Mouse (Mus musculus) CD4-positive helper T cell, adult 2 months (primary cell): ENCODE results near the gene Ikzf3.

Experiments used
- DNase-seq: peaks from one replicate; pipeline ENCODE4 v3.0.0-alpha.2; 2012; ENCODE audit warnings: low read depth, missing footprints, low spot score

The Ikzf3 gene

DNA sequence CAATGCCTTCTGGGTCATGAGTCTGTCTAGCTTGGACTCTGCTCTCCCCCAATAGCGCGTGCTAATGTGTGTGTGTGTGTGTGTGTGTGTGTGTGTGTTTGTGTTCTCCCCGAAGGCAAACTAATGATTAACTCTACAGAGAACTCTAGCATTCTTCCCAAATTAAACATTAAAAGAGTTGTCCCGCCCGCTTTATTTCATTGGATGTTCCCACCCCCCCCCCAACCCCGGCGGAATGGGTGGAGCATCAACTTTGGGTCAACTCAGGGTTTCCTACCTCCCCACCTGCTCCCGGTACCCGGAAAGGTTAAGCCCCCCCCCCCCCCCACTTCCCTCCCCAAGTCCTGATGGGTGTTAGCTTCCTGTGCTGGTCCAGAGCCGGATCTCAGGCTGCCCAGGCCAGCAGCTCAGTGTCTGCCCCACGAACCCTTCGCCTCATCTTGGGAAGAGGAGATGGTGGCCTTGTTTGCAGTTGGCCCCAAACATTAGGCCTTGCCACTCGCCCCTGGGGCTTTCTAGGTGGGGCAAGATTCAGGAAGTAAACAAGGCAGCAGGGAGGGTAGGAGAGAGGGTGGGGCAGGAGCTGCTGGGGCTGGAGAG, 97.5 kb downstream of the Ikzf3 start:
- DNase-seq, result no peak

DNA sequence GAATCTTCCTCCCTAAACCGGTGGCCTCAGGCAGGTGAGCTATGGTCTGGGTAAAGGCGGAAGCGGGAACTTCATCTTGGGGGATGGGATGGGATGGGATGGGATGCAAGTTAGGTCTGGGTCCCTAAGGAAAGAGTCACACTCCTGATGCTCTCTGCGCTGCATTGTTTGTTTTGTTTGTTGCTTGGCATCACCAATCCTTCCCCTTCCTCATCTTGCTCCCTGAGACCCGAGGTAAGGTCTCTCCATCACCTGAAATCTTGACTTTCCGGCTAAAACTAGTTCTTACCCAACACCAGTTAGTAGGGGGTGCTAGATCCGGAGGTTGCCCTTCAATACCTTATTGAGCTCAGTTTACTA, 98.4 kb downstream of the Ikzf3 start:
- no peak for DNase-seq

DNA sequence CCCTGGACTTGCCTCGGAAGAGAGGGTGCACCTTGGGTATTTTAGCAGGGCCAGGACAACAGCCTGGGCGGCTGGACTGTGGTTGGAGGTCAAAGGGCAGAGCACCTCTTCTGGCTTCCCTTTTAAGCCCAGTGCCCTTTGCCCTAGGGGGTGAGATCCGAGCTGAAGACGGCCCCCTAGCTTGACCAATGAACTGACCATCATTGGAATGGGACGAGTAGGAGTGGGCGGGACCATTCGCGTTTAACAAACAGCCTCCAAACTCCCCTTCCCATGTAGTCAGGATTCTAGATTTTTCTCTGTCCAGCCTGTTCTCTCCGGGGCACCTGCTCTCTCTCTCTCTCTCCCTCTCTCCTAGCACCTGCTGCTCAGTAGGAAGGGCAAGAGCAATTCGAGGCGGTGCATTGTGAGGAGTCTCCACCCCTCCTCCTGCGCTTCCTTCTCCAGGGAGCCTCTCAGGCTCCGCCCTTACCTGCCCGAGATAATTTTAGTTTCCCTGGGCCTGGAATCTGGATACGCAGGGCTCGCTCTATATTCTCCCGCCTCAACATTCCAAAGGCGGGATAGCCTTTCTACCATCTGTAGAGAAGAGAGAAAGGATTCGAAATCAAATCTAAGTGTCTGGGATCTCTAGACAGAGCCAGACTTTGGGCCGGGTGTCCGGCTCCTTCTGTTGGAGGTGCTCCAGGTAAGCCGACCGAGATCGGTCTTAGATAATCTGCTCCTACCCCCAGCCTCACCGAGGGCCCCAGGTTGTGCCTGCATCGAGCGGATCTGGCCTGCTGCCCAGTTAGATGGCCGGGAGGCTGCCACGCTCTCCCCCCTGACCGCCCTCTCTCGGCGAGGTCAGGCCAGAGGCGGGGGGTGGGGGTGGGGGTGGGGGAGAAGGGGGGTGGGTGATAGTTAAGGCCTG, 99.0 kb downstream of the Ikzf3 start:
- DNase-seq, result no peak

DNA sequence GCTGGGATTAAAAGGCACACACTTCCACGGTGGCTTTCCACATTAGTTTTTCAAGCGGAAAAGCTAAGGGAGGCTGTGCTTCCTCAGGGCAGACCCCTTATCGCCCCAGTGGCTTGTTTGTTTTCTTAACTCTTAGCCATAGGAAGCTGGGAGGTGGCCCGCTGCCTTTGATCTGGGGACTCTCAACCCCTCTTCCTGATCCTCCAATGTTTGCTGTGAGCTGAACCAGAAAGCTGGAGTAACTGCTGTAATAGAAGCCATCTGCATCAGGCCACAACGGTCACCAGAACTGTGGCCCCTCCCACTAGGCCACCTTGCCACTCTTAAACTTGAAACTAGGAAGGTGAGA, 99.6 kb downstream of the Ikzf3 start, which contains the start of gene Grb7:
Gene Grb7 (plus strand): TSS at position 182 of the 349 bp plus-strand sequence.
- DNase-seq, result no peak

DNA sequence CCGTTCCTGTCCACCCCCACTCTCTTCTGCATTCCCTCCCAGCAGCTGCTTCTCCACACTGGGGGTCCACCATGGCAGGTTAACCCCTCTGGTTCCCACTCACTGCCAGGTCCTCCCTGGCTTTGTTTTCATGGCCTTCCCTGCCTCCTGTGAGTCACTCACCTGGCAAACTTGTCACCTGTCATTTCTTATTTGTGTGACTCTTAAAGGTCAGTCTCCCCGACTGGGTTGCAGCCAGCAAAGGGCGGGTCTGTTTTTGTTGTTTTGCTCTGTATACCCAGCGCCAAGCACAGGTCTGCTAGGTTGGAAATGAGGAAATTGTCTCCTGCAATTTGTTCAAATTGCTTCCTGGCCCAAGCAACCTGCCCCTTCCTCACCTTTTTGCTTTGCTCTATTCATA, 100.2 kb downstream of the Ikzf3 start:
- DNase-seq, result no peak

- DNase-seq, result no peak
Measured at GRCm38 (mm10) chr11:98445238-98445637, 100.6 kb downstream of the Ikzf3 start.

GRCm38 (mm10) chr11:98443688-98444087, 102.1 kb downstream of the Ikzf3 start:
- DNase-seq, result no peak

GRCm38 (mm10) chr11:98438331-98439158, 107.3 kb downstream of the Ikzf3 start, which contains the start of gene Mien1:
Mien1 (minus strand) TSS chr11:98438991.
- DNase-seq, result peak; percentile 93

DNA sequence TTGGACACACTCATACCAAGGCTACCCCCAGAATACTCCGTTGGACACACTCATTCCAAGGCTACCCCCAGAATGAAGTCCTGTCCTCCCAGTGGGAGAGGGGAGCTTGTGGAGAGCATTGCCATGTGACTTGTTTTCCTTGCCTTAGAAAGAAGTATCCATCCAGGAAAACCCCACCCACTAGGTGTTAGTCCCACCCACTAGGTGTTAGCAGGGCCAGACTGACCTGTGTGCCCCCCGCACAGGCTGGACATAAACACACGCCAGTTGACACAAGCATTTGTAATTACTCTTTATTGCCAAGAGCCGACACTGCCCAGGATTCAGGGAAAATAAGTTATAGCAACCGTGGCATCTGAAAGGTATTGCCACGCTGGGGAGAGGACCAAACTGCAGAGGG, 108.4 kb downstream of the Ikzf3 start:
- no peak for DNase-seq

GRCm38 (mm10) chr11:98435723-98436122, 110.1 kb downstream of the Ikzf3 start:
- no peak for DNase-seq

- no peak for DNase-seq
Measured at GRCm38 (mm10) chr11:98431743-98432502, 113.9 kb downstream of the Ikzf3 start.

GRCm38 (mm10) chr11:98428436-98428835, 117.4 kb downstream of the Ikzf3 start:
- no peak for DNase-seq

DNA sequence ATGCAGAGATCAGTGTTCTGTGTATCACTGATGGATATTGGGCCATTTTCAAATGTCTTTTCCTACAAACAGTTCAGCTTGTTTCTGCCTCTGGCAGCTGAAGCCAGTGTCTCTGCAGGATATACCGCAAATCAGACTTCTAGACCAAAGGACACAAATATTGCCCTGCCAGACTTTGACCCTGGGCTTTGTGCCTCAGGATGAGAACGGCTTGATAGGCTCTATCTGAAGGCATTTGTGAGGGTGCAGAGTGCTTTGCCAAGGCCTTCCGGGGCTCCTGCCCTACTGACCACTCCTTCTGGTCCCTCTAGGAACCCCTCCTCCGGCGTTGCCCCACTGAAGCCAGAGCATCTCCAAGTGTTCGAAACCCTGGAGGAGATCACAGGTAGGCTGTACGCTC, 119.2 kb downstream of the Ikzf3 start:
- DNase-seq, result no peak

GRCm38 (mm10) chr11:98418939-98419547, 126.8 kb downstream of the Ikzf3 start:
- DNase-seq, result no peak

DNA sequence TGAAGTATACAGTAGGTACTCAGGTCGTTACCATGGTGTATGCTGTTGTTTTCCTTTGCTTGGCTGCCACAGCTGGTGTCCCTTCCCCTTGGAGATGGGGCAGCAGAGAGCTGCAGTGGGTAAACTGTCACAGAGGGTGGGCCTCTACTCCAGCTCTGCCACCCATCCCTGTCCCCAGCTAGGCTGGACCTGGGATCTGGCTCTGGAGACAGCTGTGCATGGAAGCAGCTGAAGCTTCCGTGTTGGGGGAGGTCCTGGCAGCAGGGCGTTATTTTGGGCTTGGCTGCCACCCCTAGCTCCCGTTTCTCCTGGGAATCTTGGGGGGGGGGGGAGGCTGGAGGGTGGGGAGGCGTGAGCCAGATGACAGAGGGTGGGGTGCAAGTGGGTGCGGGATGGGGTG, 127.6 kb downstream of the Ikzf3 start:
- DNase-seq, result no peak

DNA sequence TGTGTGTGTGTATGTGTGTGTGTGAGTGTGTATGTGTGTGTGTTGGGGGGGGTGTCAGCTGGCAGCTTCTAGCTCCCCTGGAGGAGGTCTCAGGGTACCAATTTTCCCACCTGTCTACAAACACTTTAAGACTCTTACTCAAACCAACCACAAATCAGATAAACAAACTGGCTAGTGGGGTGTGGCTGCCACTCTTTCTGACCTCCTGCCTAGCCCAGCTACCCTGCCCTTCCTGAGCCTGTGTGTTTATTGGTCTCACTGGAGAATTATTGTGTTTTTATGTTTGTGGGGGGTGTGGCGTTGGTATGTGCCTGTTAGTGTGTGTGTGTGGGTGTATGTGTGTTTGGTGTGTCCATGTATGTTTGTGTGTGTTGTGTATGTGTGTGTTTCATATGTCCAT, 128.8 kb downstream of the Ikzf3 start:
- no peak for DNase-seq
